In genomic region chr15:9100446-9101077, GRCm38 (mm10) we compare ENCODE assay signal across 16 mouse cellular contexts. TPM values are rescaled to one million over a fixed set of nuclear protein-coding genes. Genes with fewer than 3 reads are reported as not detected.
A peak's percentile ranks its signal among the peaks of the same experiment; 100 is the strongest.
DNase-seq lines count a peak whose midpoint lies in the region; ATAC-seq and TF ChIP-seq lines count a peak whose summit lies in the region.
"Had no signal": no experiment of that assay in that cellular context is flagged by ENCODE, and none has a peak within 500 bp of the region (broad histone marks: within the 10 kb centered on the region; RNA-seq: fewer than 3 reads in every experiment).

No protein-coding gene starts in this region.

- H3K9me3 ChIP-seq in hindbrain, embryonic 15.5 days: no peaks in the 10 kb centered on the region
- no peaks in the 10 kb centered on the region for H3K9me3 ChIP-seq in hindbrain, embryonic 12.5 days (replicated peaks)
- H3K9me3 ChIP-seq in forebrain, postnatal 0 days (ENCODE audit: low read length): no peaks in the 10 kb centered on the region
- no peaks in the 10 kb centered on the region for H3K9me3 ChIP-seq in midbrain, embryonic 16.5 days (replicated peaks; ENCODE audit: control insufficient read depth, low read length, poor library complexity, severe bottlenecking)
- H3K9me3 ChIP-seq: embryonic facial prominence, embryonic 15.5 days; heart, embryonic 15.5 days; kidney, embryonic 15.5 days had no signal

- no peak for TF ChIP-seq CTCF in brain, embryonic 14.5 days (IDR thresholded peaks at IDR 0.05; ENCODE audit: borderline replicate concordance, extremely low read depth, insufficient read depth, insufficient read length)
- no peak for TF ChIP-seq CTCF in forebrain, postnatal 0 days (IDR thresholded peaks at IDR 0.05; ENCODE audit: low read depth)

- H3K27ac ChIP-seq in hindbrain, embryonic 15.5 days (replicated peaks): peak overlapping the region; percentile 43; the same call in 1 of the 2 replicates
- H3K27ac ChIP-seq in hindbrain, embryonic 12.5 days: no peak overlapping the region; the same call in 1 of the 2 replicates
- H3K27ac ChIP-seq in forebrain, postnatal 0 days (ENCODE audit: low read depth, low read length): no peak overlapping the region
- no peak overlapping the region for H3K27ac ChIP-seq in midbrain, embryonic 16.5 days (ENCODE audit: low read length)
- H3K27ac ChIP-seq: embryonic facial prominence, embryonic 15.5 days; heart, embryonic 15.5 days; kidney, embryonic 15.5 days had no signal

- no peak for TF ChIP-seq POLR2A in brain, embryonic 14.5 days (IDR thresholded peaks at IDR 0.05; ENCODE audit: borderline replicate concordance, extremely low read depth, insufficient read depth, insufficient read length, poor library complexity, severe bottlenecking)

- no peak overlapping the region for H3K4me2 ChIP-seq in hindbrain, embryonic 15.5 days
- H3K4me2 ChIP-seq in hindbrain, embryonic 12.5 days (replicated peaks): no peak overlapping the region
- H3K4me2 ChIP-seq in forebrain, postnatal 0 days (ENCODE audit: low read depth): no peak overlapping the region
- H3K4me2 ChIP-seq in midbrain, embryonic 16.5 days (ENCODE audit: low read length): no peak overlapping the region
- H3K4me2 ChIP-seq: embryonic facial prominence, embryonic 15.5 days; heart, embryonic 15.5 days; kidney, embryonic 15.5 days had no signal

- peak; percentile 68 for ATAC-seq in hindbrain, embryonic 15.5 days (ENCODE audit: low FRiP score, low read depth)
- no peak for ATAC-seq in hindbrain, embryonic 12.5 days (ENCODE audit: low FRiP score)
- ATAC-seq in forebrain, postnatal 0 days: peak; percentile 79
- ATAC-seq in midbrain, embryonic 16.5 days: peak; percentile 80

- H3K36me3 ChIP-seq in hindbrain, embryonic 15.5 days: peaks cover 24% of the 10 kb centered on the region
- H3K36me3 ChIP-seq in hindbrain, embryonic 12.5 days: peaks cover 41% of the 10 kb centered on the region
- peaks cover 39% of the 10 kb centered on the region for H3K36me3 ChIP-seq in forebrain, postnatal 0 days (ENCODE audit: insufficient read depth)
- H3K36me3 ChIP-seq in midbrain, embryonic 16.5 days (ENCODE audit: control insufficient read depth, insufficient read depth, low read length): peaks cover 3% of the 10 kb centered on the region; the same call in 1 of the 2 replicates

- peak; percentile 52 for DNase-seq in brain, embryonic 14.5 days (ENCODE audit: low read depth)
- peak; percentile 10 for DNase-seq in forebrain, postnatal 0 days
- DNase-seq in gastrocnemius, adult 8-10 months (ENCODE audit: low spot score in 2 of 2): no peak
- no peak for DNase-seq in kidney, postnatal 25 days
- DNase-seq: adrenal gland, postnatal 10 days; cerebellum, adult 9-11 months; heart, adult 18-20 months; liver; lung, adult 18-20 months; lung, postnatal 36 days had no signal

- H3K4me1 ChIP-seq in hindbrain, embryonic 15.5 days (replicated peaks): no peaks in the 10 kb centered on the region
- H3K4me1 ChIP-seq in hindbrain, embryonic 12.5 days: no peaks in the 10 kb centered on the region
- H3K4me1 ChIP-seq in forebrain, postnatal 0 days (ENCODE audit: insufficient read depth): no peaks in the 10 kb centered on the region
- H3K4me1 ChIP-seq in midbrain, embryonic 16.5 days (ENCODE audit: control insufficient read depth, insufficient read depth, low read length): no peaks in the 10 kb centered on the region
- H3K4me1 ChIP-seq: embryonic facial prominence, embryonic 15.5 days; kidney, embryonic 15.5 days had no signal

- no peaks in the 10 kb centered on the region for H3K27me3 ChIP-seq in hindbrain, embryonic 15.5 days
- no peaks in the 10 kb centered on the region for H3K27me3 ChIP-seq in hindbrain, embryonic 12.5 days
- H3K27me3 ChIP-seq in forebrain, postnatal 0 days (ENCODE audit: insufficient read depth, low read length): no peaks in the 10 kb centered on the region
- no peaks in the 10 kb centered on the region for H3K27me3 ChIP-seq in midbrain, embryonic 16.5 days (ENCODE audit: control insufficient read depth, insufficient read depth, low read depth, low read length)
- H3K27me3 ChIP-seq: embryonic facial prominence, embryonic 15.5 days; heart, embryonic 15.5 days; kidney, embryonic 15.5 days had no signal

- H3K9ac ChIP-seq in hindbrain, embryonic 15.5 days: no peak overlapping the region
- no peak overlapping the region for H3K9ac ChIP-seq in hindbrain, embryonic 12.5 days
- no peak overlapping the region for H3K9ac ChIP-seq in forebrain, postnatal 0 days
- H3K9ac ChIP-seq in midbrain, embryonic 16.5 days (ENCODE audit: low read depth, low read length): no peak overlapping the region
- H3K9ac ChIP-seq: embryonic facial prominence, embryonic 15.5 days; heart, embryonic 15.5 days; kidney, embryonic 15.5 days had no signal

- no peak overlapping the region for H3K4me3 ChIP-seq in hindbrain, embryonic 15.5 days
- no peak overlapping the region for H3K4me3 ChIP-seq in hindbrain, embryonic 12.5 days
- H3K4me3 ChIP-seq in forebrain, postnatal 0 days (ENCODE audit: low read depth, low read length): no peak overlapping the region
- no peak overlapping the region for H3K4me3 ChIP-seq in midbrain, embryonic 16.5 days (ENCODE audit: low read depth, low read length)
- H3K4me3 ChIP-seq: embryonic facial prominence, embryonic 15.5 days; heart, embryonic 15.5 days; kidney, embryonic 15.5 days had no signal

- 68% methylated on average over 10 of the region's 10 CpGs for WGBS in hindbrain, embryonic 15.5 days
- 84% methylated on average over 10 of the region's 10 CpGs for WGBS in hindbrain, embryonic 12.5 days
- WGBS in forebrain, postnatal 0 days: 58% methylated on average over 10 of the region's 10 CpGs
- 62% methylated on average over 10 of the region's 10 CpGs for WGBS in midbrain, embryonic 16.5 days

RNA-seq across cellular contexts. Expression of gene Nadk2, which starts 29.5 kb away (rescaled TPM):
- 26.5 and 26.7 TPM in 2 replicates for polyA plus RNA-seq in hindbrain, embryonic 15.5 days (2015; fragmentation: Nextera tagmentation; extraction: Ambion mirVana)
- polyA plus RNA-seq in hindbrain, embryonic 12.5 days (2016; fragmentation: Nextera tagmentation; extraction: Ambion mirVana): 39.0 and 43.1 TPM in 2 replicates
- 24.0 and 31.8 TPM in 2 replicates for polyA plus RNA-seq in brain, embryonic 14.5 days (2012; rRNA removed)
- 30.7 and 33.3 TPM in 2 replicates for total RNA-seq in forebrain, postnatal 0 days (2014; rRNA removed)
- polyA plus RNA-seq in forebrain, postnatal 0 days (2015; fragmentation: Nextera tagmentation; extraction: Ambion mirVana): 19.3 and 22.6 TPM in 2 replicates
- polyA plus RNA-seq in midbrain, embryonic 16.5 days (2015; fragmentation: Nextera tagmentation; extraction: Ambion mirVana): 27.8 and 28.2 TPM in 2 replicates
- total RNA-seq in gastrocnemius, adult 8-10 months (2022): 10 to 100 TPM; 30.8 to 41.8 (median 37.9) TPM

RNA-seq across cellular contexts. Expression of gene Lmbrd2, which starts 39.8 kb away (rescaled TPM):
- polyA plus RNA-seq in hindbrain, embryonic 15.5 days (2015; fragmentation: Nextera tagmentation; extraction: Ambion mirVana): 3.5 TPM in 2 replicates
- polyA plus RNA-seq in hindbrain, embryonic 12.5 days (2016; fragmentation: Nextera tagmentation; extraction: Ambion mirVana): 3.0 and 3.4 TPM in 2 replicates
- polyA plus RNA-seq in brain, embryonic 14.5 days (2012; rRNA removed): 11.0 and 14.5 TPM in 2 replicates
- 19.2 and 23.2 TPM in 2 replicates for total RNA-seq in forebrain, postnatal 0 days (2014; rRNA removed)
- polyA plus RNA-seq in forebrain, postnatal 0 days (2015; fragmentation: Nextera tagmentation; extraction: Ambion mirVana): 2.3 and 3.3 TPM in 2 replicates
- polyA plus RNA-seq in midbrain, embryonic 16.5 days (2015; fragmentation: Nextera tagmentation; extraction: Ambion mirVana): 3.3 and 3.6 TPM in 2 replicates
- 10 to 100 TPM; 15.9 to 19.6 (median 16.6) TPM for total RNA-seq in gastrocnemius, adult 8-10 months (2022)

RNA-seq across cellular contexts. Expression of gene Skp2, which starts 54.7 kb away (rescaled TPM):
- 19.7 and 22.8 TPM in 2 replicates for polyA plus RNA-seq in hindbrain, embryonic 15.5 days (2015; fragmentation: Nextera tagmentation; extraction: Ambion mirVana)
- 71.7 and 74.7 TPM in 2 replicates for polyA plus RNA-seq in hindbrain, embryonic 12.5 days (2016; fragmentation: Nextera tagmentation; extraction: Ambion mirVana)
- 10.9 and 15.7 TPM in 2 replicates for polyA plus RNA-seq in brain, embryonic 14.5 days (2012; rRNA removed)
- 11.0 and 11.5 TPM in 2 replicates for total RNA-seq in forebrain, postnatal 0 days (2014; rRNA removed)
- polyA plus RNA-seq in forebrain, postnatal 0 days (2015; fragmentation: Nextera tagmentation; extraction: Ambion mirVana): 8.0 and 9.5 TPM in 2 replicates
- polyA plus RNA-seq in midbrain, embryonic 16.5 days (2015; fragmentation: Nextera tagmentation; extraction: Ambion mirVana): 15.3 and 18.5 TPM in 2 replicates
- total RNA-seq in gastrocnemius, adult 8-10 months (2022): under 1 TPM; 0.15 to 0.53 (median 0.35) TPM

Comparison
In these comparisons a context has a peak if more than half of its experiments do, and no peak if none do; other contexts are left out.
1. DNase-seq: peak in brain, embryonic 14.5 days (single experiment) and forebrain, postnatal 0 days (single experiment); none in gastrocnemius, adult 8-10 months (0 of 2) and kidney, postnatal 25 days (0 of 2).